In genomic region chr10:78174474-78174873, GRCm38 (mm10) we compare ENCODE assay signal across 16 mouse cellular contexts.
"Had no signal": no experiment of that assay in that cellular context is flagged by ENCODE, and none has a peak within 500 bp of the region (broad histone marks: within the 10 kb centered on the region; RNA-seq: fewer than 3 reads in every experiment).

No protein-coding gene starts in this region.

- DNase-seq: retina, postnatal 1 day; right cerebral cortex, adult 18-20 months; right cerebral cortex, postnatal 14 days; right cerebral cortex, postnatal 25 days; right cerebral cortex, postnatal 4 days; spleen, adult 18-20 months; thymus, adult 18-20 months; thymus, adult 2 months; thymus, postnatal 14 days; thymus, postnatal 25 days; thymus, postnatal 36 days; thymus, postnatal 4 days had no signal

- H3K4me2 ChIP-seq: neural tube, embryonic 13.5 days; neural tube, embryonic 15.5 days; stomach, embryonic 15.5 days had no signal

- H3K27ac ChIP-seq: neural tube, embryonic 13.5 days; neural tube, embryonic 15.5 days; stomach, embryonic 15.5 days; stomach, postnatal 0 days had no signal

- H3K9ac ChIP-seq: neural tube, embryonic 13.5 days; neural tube, embryonic 15.5 days; stomach, embryonic 15.5 days had no signal

- H3K4me3 ChIP-seq: neural tube, embryonic 13.5 days; neural tube, embryonic 15.5 days; stomach, embryonic 15.5 days had no signal

- H3K9me3 ChIP-seq: neural tube, embryonic 13.5 days; neural tube, embryonic 15.5 days; stomach, embryonic 15.5 days had no signal

- H3K27me3 ChIP-seq: neural tube, embryonic 13.5 days; neural tube, embryonic 15.5 days; stomach, embryonic 15.5 days had no signal
